Mouse (Mus musculus): ENCODE measurements at regions not wholly inside any gene's neighbourhood (a gene's known extent, or its start where the extent isn't known, plus 50 kb on each side); places are given as distances from the start of the nearest gene placed in this dataset.

DNA sequence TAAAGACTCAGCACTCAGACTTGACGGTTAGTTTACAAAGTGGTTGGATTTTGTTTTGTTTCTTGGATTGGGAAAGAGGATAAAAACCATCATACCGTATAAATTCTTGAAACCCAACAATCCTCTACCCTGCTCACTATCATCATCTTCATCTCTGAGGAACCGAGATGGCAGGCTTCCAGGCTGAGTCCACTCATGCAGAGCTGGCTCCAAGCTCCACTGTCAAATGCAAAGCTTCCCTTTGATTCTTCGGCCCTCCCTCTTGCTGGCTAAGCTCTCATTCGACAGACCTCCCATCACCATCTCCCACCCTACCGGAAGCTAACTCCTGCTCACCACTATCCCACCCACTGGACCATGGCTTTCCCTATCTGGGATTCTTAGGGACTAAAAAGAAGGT lies 184.6 kb upstream of the Hnrnpa3 start:
- TF ChIP-seq POLR2A (IDR thresholded peaks at IDR 0.05; ENCODE audit: borderline replicate concordance, extremely low read depth, low read depth, low read length) (no peak), CTCF (IDR thresholded peaks at IDR 0.05; ENCODE audit: insufficient read depth, low read length) (no peak)
